Mouse (Mus musculus) kidney, postnatal 4 days (tissue): ENCODE data around the gene Hbb-bh1.
A peak's percentile ranks its signal among the peaks of the same experiment; 100 is the strongest.
"Not testable (repeated sequence)": the region's sequence is repeated elsewhere in the genome, so short reads cannot be mapped to it uniquely, and the experiment has no call there.

Source experiments
- DNase-seq, 2 experiments: peaks; one replicate each; pipeline ENCODE4 v3.0.0; 2021; ENCODE audit warnings: mixed read lengths in 2 of 2

Hbb-bh1 gene

DNA sequence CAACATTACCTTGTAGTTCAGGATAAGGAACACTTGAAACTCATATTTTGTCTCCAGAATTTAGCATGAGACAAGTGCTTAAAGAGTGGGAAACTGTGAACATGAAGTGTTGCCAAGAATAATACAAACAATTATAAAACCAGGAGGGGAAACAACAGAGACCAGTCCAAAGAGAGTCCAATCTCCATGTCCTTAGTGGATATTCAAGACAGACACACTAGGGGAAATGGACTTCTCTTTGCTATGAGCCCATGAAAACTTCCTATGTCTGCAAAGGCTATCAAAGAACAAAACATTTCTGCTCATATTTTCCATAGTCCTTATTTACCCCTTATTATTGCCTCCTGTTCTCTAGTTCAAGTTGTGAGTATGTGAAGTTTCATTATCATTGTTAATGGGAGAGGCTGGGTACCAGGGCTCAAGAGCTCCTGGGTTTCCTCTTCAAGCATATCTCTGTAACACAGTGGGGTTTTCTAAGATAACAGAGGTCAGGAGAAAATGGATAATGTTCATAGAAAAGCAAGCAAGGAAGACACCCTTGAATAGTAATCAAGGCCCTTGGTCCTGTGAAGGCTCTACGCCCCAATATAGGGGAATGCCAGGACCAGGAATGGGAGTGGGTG is 31.6 kb downstream of the Hbb-bh1 start:
- no peak for DNase-seq

DNA sequence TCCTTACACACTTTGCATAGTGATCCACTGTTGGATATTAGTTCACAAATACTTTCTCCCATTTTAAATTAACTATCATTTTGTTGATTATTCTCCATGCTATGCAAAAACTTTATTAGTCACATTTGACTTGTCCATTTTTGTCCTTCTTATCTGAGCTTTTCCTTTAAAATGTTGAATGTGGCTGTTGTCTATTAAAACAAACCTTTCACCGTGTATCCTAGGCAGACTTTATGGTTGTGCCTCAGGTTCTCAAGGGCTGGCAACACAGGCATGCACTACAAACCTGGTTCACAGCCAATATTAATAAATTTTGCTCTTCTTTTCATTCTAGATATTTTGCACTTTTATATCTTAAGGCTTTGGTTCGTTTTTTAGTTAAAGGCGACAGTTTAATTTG is 32.2 kb downstream of the Hbb-bh1 start:
- no peak for DNase-seq

DNA sequence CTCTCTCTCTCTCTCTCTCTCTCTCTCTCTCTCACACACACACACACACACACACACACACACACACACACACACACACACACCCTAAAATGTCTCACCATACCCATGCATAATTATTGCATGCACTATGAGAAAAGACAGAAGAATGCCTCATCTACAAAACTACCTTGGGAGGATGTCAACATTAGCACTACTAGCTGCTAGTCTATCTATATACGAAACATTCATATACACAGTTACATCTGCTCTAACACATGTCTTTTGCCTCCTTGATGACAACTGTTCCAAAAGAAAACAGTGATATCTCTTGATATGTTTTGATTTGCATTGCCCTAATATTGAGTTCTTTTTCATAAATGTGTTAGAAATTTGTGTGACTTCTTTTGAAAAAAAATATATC is 32.7 kb downstream of the Hbb-bh1 start:
- DNase-seq: no peak

DNA sequence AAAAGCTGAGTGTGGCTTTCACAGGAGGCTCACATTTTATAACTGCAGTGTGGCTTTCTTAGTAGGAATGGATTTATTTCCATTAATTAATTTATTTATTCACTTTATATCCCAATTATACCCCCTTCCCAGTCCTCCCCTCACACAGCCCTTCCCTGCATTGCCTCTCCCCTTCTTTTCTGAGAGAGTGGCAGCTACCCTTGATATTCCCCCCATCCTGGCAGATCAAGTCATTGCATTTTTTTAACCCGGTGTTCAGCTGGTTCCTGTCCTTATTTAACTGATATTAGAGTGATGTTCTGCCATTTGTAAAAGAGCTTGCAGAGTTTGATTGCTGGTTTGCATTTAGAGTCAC is 33.2 kb downstream of the Hbb-bh1 start:
- no peak for DNase-seq

DNA sequence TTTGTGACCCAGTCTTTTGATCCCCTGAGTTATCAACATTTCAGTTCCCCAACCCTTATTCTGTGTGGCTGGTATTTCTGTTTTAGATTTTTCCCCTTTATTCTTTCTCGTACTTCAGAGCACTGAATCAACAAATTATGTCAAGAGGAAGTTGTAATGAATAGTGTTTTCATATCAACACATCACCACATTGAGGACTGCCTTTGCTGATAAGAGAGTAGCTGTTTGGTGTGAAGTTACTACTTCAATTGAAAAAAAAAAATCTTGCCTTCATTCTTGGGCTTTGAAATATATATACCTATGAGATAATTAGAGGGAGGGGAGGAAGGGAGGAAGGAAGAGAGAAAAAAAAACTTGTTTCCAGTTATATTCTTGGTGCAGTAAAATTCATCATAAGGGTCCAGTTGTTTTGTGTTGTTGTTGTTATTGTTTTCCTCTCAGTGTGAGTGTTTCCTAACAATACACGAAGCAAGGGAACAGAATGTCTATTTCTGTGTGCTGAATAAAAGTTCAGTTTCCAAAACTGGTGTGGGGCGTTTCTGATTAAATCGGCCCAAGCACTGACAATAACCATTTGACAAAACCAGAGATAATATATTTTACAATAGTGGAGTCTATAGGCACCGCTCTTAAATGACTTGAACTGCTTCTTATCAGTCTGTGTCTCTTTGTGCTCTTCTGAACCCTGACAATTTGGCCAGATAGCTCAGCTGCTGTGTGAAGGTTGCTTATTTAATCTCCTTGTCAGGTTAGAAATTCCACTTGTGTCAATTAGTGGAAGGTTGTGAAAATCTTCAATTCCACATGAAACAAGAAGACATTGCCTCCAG is 33.8 kb downstream of the Hbb-bh1 start:
- DNase-seq: no peak

DNA sequence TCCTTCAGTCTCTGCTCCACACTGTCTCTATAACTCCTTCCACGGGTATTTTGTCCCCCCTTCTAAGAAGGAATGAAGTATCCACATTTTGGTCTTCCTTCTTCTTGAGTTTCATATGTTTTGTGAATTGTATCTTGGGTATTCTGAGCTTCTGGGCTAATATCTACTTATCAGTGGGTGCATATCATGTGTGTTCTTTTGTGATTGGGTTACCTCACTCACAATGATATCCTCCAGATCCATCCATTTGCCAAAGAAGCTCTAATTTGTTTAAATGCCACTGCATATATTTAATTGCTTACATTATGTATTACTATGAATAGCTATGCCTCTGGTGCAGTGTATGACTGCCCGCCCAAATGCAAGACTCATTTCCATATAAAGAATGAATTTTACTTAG is 34.8 kb downstream of the Hbb-bh1 start:
- not testable (repeated sequence) for DNase-seq

DNA sequence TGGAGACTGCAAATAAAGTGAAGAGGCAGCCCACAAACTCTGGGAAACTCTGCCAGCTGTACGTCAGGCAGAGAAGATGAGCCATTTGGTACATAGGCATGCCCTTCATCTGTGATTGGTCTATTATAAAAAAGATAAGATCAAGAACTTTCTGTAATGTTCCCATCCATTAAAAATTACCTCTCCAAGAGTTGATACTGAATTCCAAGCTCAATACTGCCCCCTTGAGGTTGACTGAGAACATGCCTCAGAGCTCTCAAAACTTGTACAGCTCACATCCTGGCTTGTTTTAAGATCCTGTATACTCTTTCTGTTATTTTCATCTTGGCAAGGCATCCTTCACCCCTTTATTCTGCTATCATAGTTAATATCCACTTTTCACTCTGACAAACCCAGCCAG is 36.1 kb downstream of the Hbb-bh1 start:
- DNase-seq: peak in 1 of 2 experiments; percentile 2

DNA sequence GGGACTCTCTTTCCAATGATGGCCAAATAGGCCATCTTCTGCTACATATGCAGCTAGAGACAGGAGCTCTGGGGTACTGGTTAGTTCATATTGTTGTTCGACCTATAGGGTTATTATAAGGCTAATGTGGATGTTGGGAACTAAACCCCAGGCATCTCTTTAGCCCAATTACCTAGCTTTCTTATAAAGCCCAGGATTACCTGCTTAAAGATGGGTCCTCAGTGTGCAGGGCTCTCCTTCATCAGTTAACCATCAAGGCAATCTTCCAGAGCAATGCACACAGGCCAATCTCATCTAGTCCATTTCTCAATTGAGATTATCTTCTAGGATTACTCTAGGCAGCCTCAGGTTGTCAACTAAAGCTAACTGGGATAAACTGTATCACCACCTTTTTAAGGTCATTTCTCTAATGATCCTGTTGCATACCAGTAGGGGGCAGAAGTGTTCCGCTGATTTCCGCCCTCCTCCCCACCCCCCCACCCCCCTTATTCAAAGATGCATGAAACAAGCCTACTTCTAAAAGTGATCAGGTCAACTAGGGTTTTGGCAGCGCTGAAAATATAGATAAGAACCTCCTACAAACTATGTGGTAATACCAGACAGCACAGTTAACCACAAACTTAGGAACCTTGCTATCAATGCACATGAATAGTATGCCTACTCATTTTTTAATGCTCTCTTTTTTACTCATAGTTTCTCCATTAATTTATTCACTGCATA is 50.1 kb downstream of the Hbb-bh1 start:
- DNase-seq: no peak

DNA sequence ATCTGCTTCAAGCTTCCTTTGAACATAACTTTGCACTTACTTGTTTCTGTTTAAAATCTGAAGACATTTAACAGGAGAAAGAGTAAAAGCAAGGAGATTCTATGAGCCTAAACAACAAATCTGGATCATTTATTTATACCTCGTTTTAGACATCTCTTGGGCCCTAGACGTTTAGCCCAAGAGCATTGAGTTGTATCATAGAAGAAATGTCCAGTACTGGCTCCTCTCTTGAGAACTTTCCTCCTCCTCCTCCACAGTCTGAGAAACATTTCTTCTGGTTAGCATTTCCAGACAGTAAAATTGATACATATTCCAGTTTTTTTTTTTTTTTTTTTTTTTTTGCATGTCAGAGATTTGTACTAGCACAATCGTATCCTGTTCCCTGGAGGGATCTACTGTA is 51.2 kb downstream of the Hbb-bh1 start, which contains the start of gene Olfr67:
Olfr67 (minus strand) TSS at position 101 of the 400 bp plus-strand sequence.
- no peak for DNase-seq
